Mouse (Mus musculus) c-Kit-positive CD71-negative TER-119-negative erythroid progenitor cells, embryonic 14.5 days (primary cell): ENCODE results near the gene Prune2.

ENCODE experiments used
- DNase-seq: peaks from one replicate; pipeline ENCODE4 v3.0.0-alpha.2; 2013; ENCODE audit warnings: low read depth

Gene Prune2

DNA sequence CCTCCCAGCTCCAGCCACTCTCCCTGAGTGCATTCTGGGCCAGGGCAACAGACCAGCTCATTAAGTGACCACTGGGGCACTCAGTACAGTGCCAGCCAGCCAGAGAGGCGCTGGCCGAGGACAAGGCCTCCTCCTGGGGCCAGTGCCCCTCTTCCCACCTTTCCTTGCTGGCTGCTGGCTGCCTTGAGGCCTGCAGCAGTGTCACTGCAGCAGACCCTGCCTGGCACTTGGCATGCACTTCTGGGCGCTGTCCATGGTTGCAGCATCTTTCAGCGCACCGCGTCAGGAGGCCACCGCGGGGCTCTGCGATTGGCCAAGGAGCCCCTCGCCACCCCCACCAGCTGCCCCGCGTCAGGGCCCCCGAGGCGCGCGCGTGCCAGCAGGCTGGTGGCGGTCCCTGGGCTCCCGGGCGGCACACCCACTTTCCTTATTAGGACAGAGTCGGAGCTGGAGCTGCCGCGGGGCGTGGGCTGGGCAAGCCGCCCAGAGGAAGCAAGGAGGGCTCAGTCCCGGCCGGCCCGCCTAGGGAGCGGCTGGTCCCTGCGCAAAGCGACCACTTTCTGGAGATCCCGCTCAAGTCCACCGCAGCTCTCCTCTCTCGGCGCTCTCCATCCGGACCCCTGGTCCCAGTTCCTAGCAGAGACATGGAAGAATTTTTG, at the start of gene Prune2:
Gene Prune2, plus strand, starts transcription at position 506 of the 659 bp plus-strand sequence.
- peak; percentile 67 for DNase-seq

GRCm38 (mm10) chr19:16911507-16911906, 44.4 kb upstream of the Prune2 start:
- DNase-seq: no peak

- no peak for DNase-seq
Observed at GRCm38 (mm10) chr19:16924516-16924915, 31.4 kb upstream of the Prune2 start.

- DNase-seq: no peak
Observed at GRCm38 (mm10) chr19:16934664-16935063, 21.3 kb upstream of the Prune2 start.

GRCm38 (mm10) chr19:16948794-16949313, 7.1 kb upstream of the Prune2 start:
- DNase-seq: no peak

- no peak for DNase-seq
Observed at GRCm38 (mm10) chr19:16949341-16949740, 6.6 kb upstream of the Prune2 start.

- DNase-seq: no peak
Observed at GRCm38 (mm10) chr19:16950051-16950450, 5.9 kb upstream of the Prune2 start.

DNA sequence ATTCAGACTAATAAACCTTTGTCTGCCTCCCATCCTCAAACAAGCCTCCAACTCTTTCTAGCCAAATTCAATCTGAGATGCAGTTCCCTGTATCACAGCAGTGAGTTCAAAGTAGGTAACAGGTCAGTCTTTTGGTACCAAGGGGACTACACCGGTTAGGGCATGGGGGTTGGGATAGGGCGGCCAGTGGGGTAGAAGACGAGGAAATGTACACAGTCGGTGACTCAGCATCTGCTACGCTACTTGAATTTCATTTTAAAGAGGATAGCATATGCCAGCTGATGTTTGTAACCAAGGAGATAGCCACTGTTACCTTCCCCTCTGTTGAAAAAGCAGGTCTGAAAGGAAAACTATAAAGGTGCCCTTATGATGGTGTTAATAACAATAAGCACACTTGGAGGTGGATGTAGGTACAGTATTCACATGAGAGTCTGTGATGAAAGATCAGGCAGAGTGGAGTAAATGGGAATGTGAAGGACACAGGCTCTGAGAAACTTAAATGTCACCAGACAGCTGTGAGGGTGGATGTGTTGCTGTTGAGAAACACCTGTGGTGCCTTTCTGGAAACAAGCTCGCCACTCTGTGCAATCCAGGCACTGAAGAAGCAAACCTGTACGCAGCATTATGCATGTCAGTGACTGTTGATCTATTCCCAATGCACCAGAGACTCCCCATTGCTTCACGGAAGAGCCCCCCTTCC, 5.1 kb upstream of the Prune2 start:
- no peak for DNase-seq

GRCm38 (mm10) chr19:16954736-16955135, 1.2 kb upstream of the Prune2 start:
- DNase-seq: no peak

GRCm38 (mm10) chr19:16955231-16955612, 696 bp upstream of the Prune2 start:
- no peak for DNase-seq

GRCm38 (mm10) chr19:16956319-16956718, 401 bp downstream of the Prune2 start:
- no peak for DNase-seq

GRCm38 (mm10) chr19:16959051-16959450, 3.1 kb downstream of the Prune2 start:
- no peak for DNase-seq

DNA sequence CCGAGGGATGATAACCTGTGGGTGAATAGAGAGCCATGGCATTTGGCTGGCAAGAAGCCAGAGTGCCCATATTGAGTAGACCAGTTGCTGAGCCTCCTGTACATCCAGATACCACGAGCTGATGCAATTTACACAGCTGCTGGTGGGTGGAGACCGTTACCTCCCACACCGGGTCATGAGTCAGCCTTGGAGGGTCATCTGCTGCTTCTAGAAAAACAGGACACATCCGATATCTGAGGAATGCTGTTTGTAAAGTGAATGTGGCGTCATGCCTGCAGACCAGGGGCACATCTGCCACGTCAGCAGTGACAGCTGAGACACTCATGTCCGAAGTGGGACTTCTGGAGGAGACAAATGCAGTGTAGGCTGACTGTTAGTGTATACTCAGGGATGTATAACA, 3.6 kb downstream of the Prune2 start:
- no peak for DNase-seq

GRCm38 (mm10) chr19:16961036-16961435, 5.1 kb downstream of the Prune2 start:
- no peak for DNase-seq

DNA sequence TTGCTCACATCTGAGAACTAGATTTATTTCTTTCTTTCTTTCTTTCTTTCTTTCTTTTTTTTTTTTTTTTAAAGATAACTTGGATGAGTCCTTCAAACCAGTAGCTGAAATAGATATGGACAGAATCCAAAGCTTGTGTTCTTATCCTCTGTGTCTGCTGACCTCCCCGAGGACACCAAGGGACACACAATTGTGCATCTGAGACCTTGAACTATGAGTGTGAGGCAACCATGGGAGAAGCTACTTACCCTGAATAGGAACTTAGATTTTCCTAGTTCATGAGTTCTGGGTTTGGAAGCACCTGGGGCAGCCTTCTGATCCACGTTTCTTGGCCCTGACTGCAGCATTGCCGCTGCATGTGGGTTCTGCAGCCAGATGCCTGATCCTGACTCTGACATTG, 7.3 kb downstream of the Prune2 start:
- DNase-seq: no peak

DNA sequence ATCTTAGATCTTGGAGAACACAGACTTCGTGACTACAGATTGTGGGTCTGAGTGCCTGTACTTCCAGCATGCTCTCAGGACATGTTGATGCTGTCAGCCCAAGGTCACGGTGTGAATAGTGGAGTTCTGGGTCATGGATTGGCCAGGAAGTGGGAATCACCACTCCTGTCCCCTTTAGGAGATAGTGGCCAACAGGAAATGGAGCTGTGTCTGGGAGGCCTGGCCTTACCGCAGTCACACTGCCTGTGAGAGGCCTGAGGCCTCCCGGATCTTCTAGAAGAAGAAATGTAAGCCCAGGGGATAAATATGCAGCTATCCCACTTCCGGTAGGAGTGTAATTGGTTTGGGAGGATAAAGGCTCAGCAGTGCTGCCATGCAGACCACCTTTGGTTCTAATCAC, 12.8 kb downstream of the Prune2 start:
- DNase-seq: no peak

- no peak for DNase-seq
Observed at GRCm38 (mm10) chr19:16970612-16971011, 14.7 kb downstream of the Prune2 start.

- no peak for DNase-seq
Observed at GRCm38 (mm10) chr19:16978910-16979309, 23.0 kb downstream of the Prune2 start.

- no peak for DNase-seq
Observed at GRCm38 (mm10) chr19:16981743-16982142, 25.8 kb downstream of the Prune2 start.

DNA sequence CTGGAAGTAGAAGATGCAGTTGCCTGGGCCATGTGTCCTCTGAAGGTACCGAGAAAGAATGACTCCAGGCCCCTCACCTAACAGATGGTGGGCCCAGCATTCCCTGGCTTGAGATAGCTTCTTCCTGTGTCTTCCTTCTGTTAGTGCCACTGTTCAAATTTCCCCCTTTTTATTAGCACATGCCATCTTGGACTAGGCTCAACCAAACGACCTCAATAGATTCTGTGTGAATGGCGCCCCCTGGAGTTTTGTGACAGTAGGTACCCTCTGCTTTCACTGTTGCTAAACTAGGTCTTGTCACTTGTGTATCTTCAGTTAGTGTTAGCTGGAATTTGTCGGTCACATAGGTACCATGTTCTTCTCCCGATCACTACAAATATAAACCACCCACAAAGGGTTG, 29.0 kb downstream of the Prune2 start:
- peak; percentile 50 for DNase-seq

DNA sequence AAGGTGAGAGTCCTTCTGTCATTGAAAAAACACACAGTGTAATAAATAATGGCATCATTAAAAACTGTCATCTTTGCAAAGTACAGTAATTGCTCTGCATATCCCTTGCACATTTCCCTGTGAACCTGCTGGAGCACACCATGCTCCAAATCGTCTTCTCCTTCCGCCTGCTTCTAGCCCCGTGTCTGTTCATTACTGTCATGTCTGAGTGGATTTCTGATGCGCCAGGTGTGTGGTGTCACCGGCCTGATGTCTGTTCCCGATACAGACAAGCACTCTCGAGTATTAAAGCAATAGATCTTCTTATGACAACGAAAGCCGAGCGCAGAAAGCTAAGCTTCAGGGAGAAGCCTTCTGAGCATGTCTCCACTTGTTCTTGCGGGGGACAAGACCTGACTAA, 32.1 kb downstream of the Prune2 start:
- DNase-seq: no peak

GRCm38 (mm10) chr19:16992151-16992550, 36.2 kb downstream of the Prune2 start:
- no peak for DNase-seq

DNA sequence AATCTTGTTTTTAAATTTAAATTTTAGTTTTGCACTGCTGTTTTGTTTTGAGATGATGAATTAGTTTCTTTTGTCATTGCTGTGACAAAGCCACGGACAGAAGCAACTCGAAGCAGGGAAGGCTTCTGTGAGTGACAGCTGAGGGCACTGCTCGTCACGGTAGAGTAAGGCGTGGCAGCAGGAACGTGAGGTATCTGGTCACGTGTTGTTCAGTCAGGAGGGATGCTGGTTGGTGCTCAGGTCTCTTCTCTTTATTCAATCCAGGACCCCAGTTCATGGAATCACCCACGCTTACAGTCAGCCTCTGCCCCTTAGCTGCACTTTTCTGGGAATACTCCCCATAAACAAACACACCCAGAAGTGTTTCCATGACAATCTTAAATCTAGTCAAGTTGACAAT, 38.3 kb downstream of the Prune2 start:
- no peak for DNase-seq

- no peak for DNase-seq
Observed at GRCm38 (mm10) chr19:16997915-16998314, 42.0 kb downstream of the Prune2 start.
